Mouse (Mus musculus): ENCODE measurements around the gene Tuba4a. TPM values are rescaled to one million over a fixed set of nuclear protein-coding genes. Genes with fewer than 3 reads are reported as not detected.

Tuba4a gene
- polyA plus RNA-seq, 1 experiment from 2014 or later: 26.8 TPM

GRCm38 (mm10) chr1:75191622-75192402 is 27.9 kb downstream of the Tuba4a start, which contains the start of the genes Ankzf1 and Atg9a:
Ankzf1 (plus strand) TSS chr1:75192151.
Atg9a (minus strand) TSS chr1:75192196.
- Histone ChIP-seq H3K9me3 (no peaks in the 10 kb centered on the region), H3K4me2 (peak within 1 kb of the TSS; percentile 94), H3K27ac (replicated peaks) (peak within 1 kb of the TSS; percentile 98), H3K4me3 (peak within 1 kb of the TSS; percentile 82), H3K36me3 (peaks cover 34% of the 10 kb centered on the region), H3K27me3 (no peaks in the 10 kb centered on the region), H3K4me1 (replicated peaks) (peaks cover 28% of the 10 kb centered on the region), H3K9ac (peak within 1 kb of the TSS; percentile 96)
- peak; percentile 99 for ATAC-seq (ENCODE audit: low FRiP score, low read depth)
- under 1% methylated on average over 55 of the region's 56 CpGs for WGBS

- peaks cover 36% of the 10 kb centered on the region for H3K36me3 ChIP-seq
- no peak; the same call in 1 of the 2 replicates for ATAC-seq (ENCODE audit: low FRiP score, low read depth)
- 44% methylated on average over 5 of the region's 5 CpGs for WGBS
- peak overlapping the region; percentile 82 for H3K4me3 ChIP-seq
- H3K4me1 ChIP-seq (replicated peaks): peaks cover 28% of the 10 kb centered on the region
- peak overlapping the region; percentile 98 for H3K27ac ChIP-seq (replicated peaks)
- H3K9ac ChIP-seq: peak overlapping the region; percentile 96
- peak overlapping the region; percentile 92 for H3K4me2 ChIP-seq
- no peaks in the 10 kb centered on the region for H3K9me3 ChIP-seq
- no peaks in the 10 kb centered on the region for H3K27me3 ChIP-seq
These were observed 28.4 kb downstream of the Tuba4a start for GRCm38 (mm10) chr1:75191258-75191621.

DNA sequence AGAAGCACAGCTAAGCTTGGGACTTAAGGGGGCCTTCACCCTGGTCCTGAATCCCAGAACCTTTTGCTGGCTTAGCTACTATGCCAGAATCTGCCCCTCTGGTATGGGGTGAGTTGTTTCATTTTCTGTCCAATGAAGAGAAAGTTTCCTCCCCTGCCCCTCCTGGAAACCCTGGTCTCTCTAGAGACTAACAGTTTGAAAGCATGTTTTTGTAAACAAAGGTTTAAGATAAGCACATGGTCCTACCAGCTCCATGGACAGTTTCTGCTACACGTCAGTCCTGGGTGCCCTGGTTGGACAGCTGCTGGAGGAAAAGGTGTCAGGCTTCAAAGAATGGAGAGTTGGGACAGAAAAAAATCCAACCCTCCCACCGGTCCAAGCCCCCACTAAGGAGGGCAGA is 29.1 kb downstream of the Tuba4a start:
- Histone ChIP-seq H3K4me2 (peak overlapping the region; percentile 92), H3K9ac (peak overlapping the region; percentile 96; the same call in 1 of the 2 replicates), H3K4me3 (peak overlapping the region; percentile 82; the same call in 1 of the 2 replicates), H3K4me1 (replicated peaks) (peaks cover 28% of the 10 kb centered on the region), H3K36me3 (peaks cover 39% of the 10 kb centered on the region), H3K27me3 (no peaks in the 10 kb centered on the region), H3K27ac (replicated peaks) (no peak overlapping the region), H3K9me3 (no peaks in the 10 kb centered on the region)
- no peak for ATAC-seq (ENCODE audit: low FRiP score, low read depth)
- WGBS: 76% methylated on average over 2 of the region's 2 CpGs

DNA sequence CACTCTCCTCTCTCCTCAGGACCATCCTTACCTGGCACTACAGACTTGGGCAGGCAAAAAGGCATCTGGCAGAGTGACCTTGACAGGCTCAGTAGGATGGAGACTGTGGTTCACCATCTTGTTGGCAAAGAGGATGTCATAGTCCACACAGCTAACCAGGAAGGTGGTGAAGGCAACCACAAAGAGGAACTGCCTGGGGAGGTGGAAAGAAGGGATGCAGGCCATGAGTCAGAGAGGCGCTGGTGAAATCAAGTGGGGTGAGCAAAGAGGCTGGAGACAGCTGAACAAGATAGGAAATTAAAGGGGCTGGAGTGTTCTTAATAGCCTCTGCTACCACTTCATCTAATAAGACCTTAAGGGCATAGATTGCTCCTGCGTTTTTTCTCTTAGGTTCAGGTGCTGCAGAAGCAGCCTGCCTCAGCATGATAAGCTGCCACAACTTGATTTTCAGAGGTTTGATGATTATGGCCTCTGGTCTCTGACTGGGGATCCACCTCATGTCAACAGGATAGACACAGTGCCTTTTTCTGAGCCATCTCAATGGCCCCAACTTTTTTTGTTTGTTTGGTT is 31.7 kb downstream of the Tuba4a start:
- peaks cover 61% of the 10 kb centered on the region for H3K36me3 ChIP-seq
- H3K27ac ChIP-seq (replicated peaks): no peak overlapping the region
- no peaks in the 10 kb centered on the region for H3K27me3 ChIP-seq
- ATAC-seq (ENCODE audit: low FRiP score, low read depth): no peak
- H3K9me3 ChIP-seq: no peaks in the 10 kb centered on the region
- peaks cover 20% of the 10 kb centered on the region for H3K4me1 ChIP-seq (replicated peaks)
- H3K4me2 ChIP-seq: no peak overlapping the region
- no peak overlapping the region for H3K4me3 ChIP-seq
- H3K9ac ChIP-seq: no peak overlapping the region
- WGBS: 83% methylated on average over 2 of the region's 2 CpGs

- Histone ChIP-seq H3K9me3 (no peaks in the 10 kb centered on the region), H3K4me1 (replicated peaks) (peaks cover 15% of the 10 kb centered on the region), H3K27me3 (no peaks in the 10 kb centered on the region), H3K36me3 (peaks cover 70% of the 10 kb centered on the region), H3K9ac (no peak overlapping the region), H3K27ac (replicated peaks) (no peak overlapping the region), H3K4me2 (no peak overlapping the region), H3K4me3 (no peak overlapping the region)
- ATAC-seq (ENCODE audit: low FRiP score, low read depth): no peak
These were observed 32.5 kb downstream of the Tuba4a start for GRCm38 (mm10) chr1:75187126-75187525.

- Histone ChIP-seq H3K27ac (replicated peaks) (no peak overlapping the region), H3K36me3 (peaks cover 81% of the 10 kb centered on the region), H3K4me1 (replicated peaks) (peaks cover 10% of the 10 kb centered on the region), H3K9ac (no peak overlapping the region), H3K4me3 (no peak overlapping the region), H3K27me3 (no peaks in the 10 kb centered on the region), H3K4me2 (no peak overlapping the region), H3K9me3 (no peaks in the 10 kb centered on the region)
- WGBS: 90% methylated on average over 11 of the region's 11 CpGs
- no peak for ATAC-seq (ENCODE audit: low FRiP score, low read depth)
These were observed 34.2 kb downstream of the Tuba4a start for GRCm38 (mm10) chr1:75185495-75185894.

- Histone ChIP-seq H3K9me3 (no peaks in the 10 kb centered on the region), H3K27me3 (no peaks in the 10 kb centered on the region), H3K27ac (replicated peaks) (no peak overlapping the region), H3K4me1 (replicated peaks) (peaks cover 30% of the 10 kb centered on the region), H3K4me2 (no peak overlapping the region), H3K36me3 (peaks cover 68% of the 10 kb centered on the region), H3K4me3 (no peak overlapping the region), H3K9ac (no peak overlapping the region)
- WGBS: 71% methylated on average over 4 of the region's 4 CpGs
- no peak for ATAC-seq (ENCODE audit: low FRiP score, low read depth)
These were observed 37.5 kb downstream of the Tuba4a start for GRCm38 (mm10) chr1:75182160-75182559.

DNA sequence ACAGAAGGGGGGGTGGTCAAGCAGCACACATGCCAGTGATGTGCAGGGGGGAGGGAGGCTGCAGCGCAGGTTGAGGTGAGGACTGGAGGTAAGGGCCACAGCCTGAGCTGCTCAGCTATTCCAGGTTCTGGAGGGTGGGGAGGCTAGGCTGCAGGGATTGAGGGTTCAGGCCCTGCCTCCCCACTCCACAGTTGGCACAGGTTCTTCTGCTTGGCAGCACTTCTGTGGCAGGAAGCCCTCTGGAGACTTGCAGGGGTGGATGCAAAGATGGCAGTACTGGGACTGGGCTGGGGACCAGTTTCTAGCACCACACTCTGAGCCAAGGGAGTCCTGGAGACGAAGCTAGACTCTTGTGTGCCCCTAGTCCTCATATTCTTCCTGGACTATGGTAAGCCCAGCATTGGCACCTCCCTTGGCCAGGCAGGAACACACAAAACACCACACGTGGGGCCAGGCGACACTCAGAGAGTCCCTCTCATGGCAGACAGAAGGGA is 38.2 kb downstream of the Tuba4a start:
- Histone ChIP-seq H3K4me2 (no peak overlapping the region), H3K4me3 (no peak overlapping the region), H3K9me3 (no peaks in the 10 kb centered on the region), H3K36me3 (peaks cover 68% of the 10 kb centered on the region), H3K4me1 (replicated peaks) (peaks cover 30% of the 10 kb centered on the region), H3K27me3 (no peaks in the 10 kb centered on the region), H3K27ac (replicated peaks) (no peak overlapping the region), H3K9ac (no peak overlapping the region)
- WGBS: 80% methylated on average over 4 of the region's 4 CpGs
- ATAC-seq (ENCODE audit: low FRiP score, low read depth): no peak

GRCm38 (mm10) chr1:75180741-75181140 is 38.9 kb downstream of the Tuba4a start:
- 41% methylated on average over 7 of the region's 7 CpGs for WGBS
- Histone ChIP-seq H3K4me3 (peak overlapping the region; percentile 50; the same call in 1 of the 2 replicates), H3K27ac (replicated peaks) (no peak overlapping the region), H3K9me3 (no peaks in the 10 kb centered on the region), H3K4me1 (replicated peaks) (peaks cover 30% of the 10 kb centered on the region), H3K36me3 (peaks cover 68% of the 10 kb centered on the region), H3K4me2 (peak overlapping the region; percentile 89), H3K27me3 (no peaks in the 10 kb centered on the region), H3K9ac (no peak overlapping the region)
- no peak for ATAC-seq (ENCODE audit: low FRiP score, low read depth)

- H3K4me1 ChIP-seq (replicated peaks): peaks cover 30% of the 10 kb centered on the region
- H3K9ac ChIP-seq: peak within 1 kb of the TSS; percentile 50
- no peaks in the 10 kb centered on the region for H3K27me3 ChIP-seq
- H3K27ac ChIP-seq (replicated peaks): peak within 1 kb of the TSS; percentile 61
- under 1% methylated on average over 31 of the region's 31 CpGs for WGBS
- ATAC-seq (ENCODE audit: low FRiP score, low read depth): peak; percentile 91
- peaks cover 68% of the 10 kb centered on the region for H3K36me3 ChIP-seq
- no peaks in the 10 kb centered on the region for H3K9me3 ChIP-seq
- H3K4me2 ChIP-seq: peak within 1 kb of the TSS; percentile 89
- peak within 1 kb of the TSS; percentile 50 for H3K4me3 ChIP-seq
These were observed 39.5 kb downstream of the Tuba4a start, which contains the start of gene Abcb6 for GRCm38 (mm10) chr1:75180105-75180590. Abcb6 (minus strand) TSS chr1:75180392.

DNA sequence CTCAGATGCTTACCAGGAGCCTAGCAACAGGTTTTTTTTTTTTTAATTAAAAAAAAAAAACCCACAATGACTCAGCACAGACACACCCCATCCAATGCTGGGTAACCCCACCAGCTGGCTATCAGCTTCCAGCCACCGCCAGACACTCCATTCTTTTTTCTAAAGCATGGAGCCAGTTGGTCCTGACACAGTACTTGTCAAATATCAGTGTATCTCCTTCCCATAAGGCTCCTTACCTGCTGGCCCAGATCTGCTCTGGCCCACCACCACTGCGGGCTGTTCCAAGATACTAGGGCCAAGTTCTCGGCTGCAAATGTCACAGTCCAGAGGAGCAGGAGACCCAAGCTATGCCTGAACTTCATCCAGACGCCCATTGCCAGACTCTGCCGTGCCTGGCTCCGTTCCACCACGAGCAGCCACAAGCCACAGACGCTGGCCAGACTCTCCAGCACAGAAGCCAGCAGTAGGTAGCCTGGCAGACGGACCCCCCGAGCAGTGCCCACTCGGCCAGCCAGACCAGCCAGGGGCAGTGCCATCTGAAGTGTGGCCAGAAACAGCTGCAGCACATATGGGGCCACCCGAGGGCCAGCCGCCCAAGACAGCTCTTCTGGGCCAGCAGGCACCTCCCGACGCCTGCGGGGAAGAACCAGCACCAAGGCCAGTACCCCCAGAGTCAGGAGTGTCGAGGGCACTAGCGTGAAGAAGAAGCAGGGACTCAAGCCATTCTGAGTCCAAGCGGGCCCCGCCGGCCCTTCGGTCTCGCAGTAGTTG is 40.1 kb downstream of the Tuba4a start:
- ATAC-seq (ENCODE audit: low FRiP score, low read depth): peak; percentile 59
- H3K36me3 ChIP-seq: peaks cover 67% of the 10 kb centered on the region
- H3K4me2 ChIP-seq: peak overlapping the region; percentile 89
- WGBS: 7% methylated on average over 23 of the region's 23 CpGs
- H3K4me3 ChIP-seq: peak overlapping the region; percentile 50
- H3K9ac ChIP-seq: peak overlapping the region; percentile 50
- H3K27ac ChIP-seq (replicated peaks): peak overlapping the region; percentile 61
- H3K9me3 ChIP-seq: no peaks in the 10 kb centered on the region
- peaks cover 30% of the 10 kb centered on the region for H3K4me1 ChIP-seq (replicated peaks)
- no peaks in the 10 kb centered on the region for H3K27me3 ChIP-seq

Measured in hindbrain, embryonic 15.5 days (tissue).